Mouse (Mus musculus): Measurements from ENCODE around the gene Lbhd1. TPM values are rescaled to one million over a fixed set of nuclear protein-coding genes. Genes with fewer than 3 reads are reported as not detected.

Gene Lbhd1
- polyA plus RNA-seq, 1 experiment from 2014 or later, result 47.2 TPM

DNA sequence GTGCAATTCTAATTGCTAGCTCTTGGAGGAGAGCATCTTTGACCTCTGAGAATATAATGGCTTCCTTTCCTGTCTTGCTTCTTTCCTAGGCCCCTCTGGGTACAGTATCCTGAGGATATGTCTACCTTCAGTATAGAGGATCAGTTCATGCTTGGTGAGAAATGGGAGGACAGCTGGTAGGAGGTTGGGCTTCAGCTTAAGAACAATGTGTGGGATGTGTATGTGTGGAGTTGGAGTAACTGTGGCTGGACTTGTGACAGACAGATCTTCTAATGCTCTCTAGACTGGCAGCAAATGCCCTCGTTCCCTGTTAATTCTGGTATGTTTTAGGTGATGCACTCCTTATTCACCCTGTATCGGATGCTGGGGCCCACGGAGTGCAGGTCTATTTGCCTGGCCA, 30.7 kb downstream of the Lbhd1 start:
- ATAC-seq (ENCODE audit: low FRiP score, low TSS enrichment) (no peak), DNase-seq (ENCODE audit: low spot score) (no peak)
- no peaks in the 10 kb centered on the region for H3K9me3 ChIP-seq (ENCODE audit: control insufficient read depth, low read length)
- H3K27me3 ChIP-seq (ENCODE audit: control insufficient read depth, insufficient read depth, low read length), result no peaks in the 10 kb centered on the region
- WGBS, result 98% methylated on average over 3 of the region's 3 CpGs
- no peak overlapping the region for H3K4me3 ChIP-seq (ENCODE audit: low read depth, low read length)
- no peak overlapping the region for H3K27ac ChIP-seq (replicated peaks)
- H3K9ac ChIP-seq (ENCODE audit: low read length), result no peak overlapping the region
- H3K4me1 ChIP-seq (replicated peaks; ENCODE audit: control insufficient read depth, insufficient read depth), result no peaks in the 10 kb centered on the region
- H3K36me3 ChIP-seq (ENCODE audit: control insufficient read depth, insufficient read depth, low read length), result peaks cover 57% of the 10 kb centered on the region
- no peak overlapping the region for H3K4me2 ChIP-seq (replicated peaks; ENCODE audit: low read depth)
- TF ChIP-seq CTCF (IDR thresholded peaks at IDR 0.05; ENCODE audit: low read depth) (no peak), EP300 (optimal IDR thresholded peaks at IDR 0.05) (no peak)

DNA sequence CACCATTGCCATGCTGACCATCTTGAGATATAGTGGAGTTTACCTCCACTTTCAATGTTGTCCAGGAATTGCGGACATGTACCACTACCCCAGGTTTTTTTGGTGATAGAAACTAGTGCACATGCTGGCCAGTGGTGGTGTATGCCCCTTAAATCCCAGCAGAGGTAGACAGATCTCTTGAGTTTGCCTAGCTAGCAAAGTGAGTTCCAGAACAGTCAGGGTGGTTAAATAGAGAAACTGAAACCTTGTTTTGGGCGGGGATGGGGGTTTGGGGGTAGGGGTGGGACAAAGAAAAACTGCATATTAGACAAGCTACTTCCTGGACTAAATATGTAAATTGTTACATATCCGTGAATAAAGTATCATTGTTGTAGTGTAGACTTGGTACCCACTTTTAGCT, 35.5 kb downstream of the Lbhd1 start:
- peaks cover 21% of the 10 kb centered on the region for H3K36me3 ChIP-seq (ENCODE audit: control insufficient read depth, insufficient read depth, low read length)
- H3K9ac ChIP-seq (ENCODE audit: low read length), result no peak overlapping the region
- H3K27me3 ChIP-seq (ENCODE audit: control insufficient read depth, insufficient read depth, low read length), result no peaks in the 10 kb centered on the region
- no peaks in the 10 kb centered on the region for H3K9me3 ChIP-seq (ENCODE audit: control insufficient read depth, low read length)
- 90% methylated on average over 3 of the region's 3 CpGs for WGBS
- no peak overlapping the region for H3K27ac ChIP-seq (replicated peaks)
- ATAC-seq (ENCODE audit: low FRiP score, low TSS enrichment), result no peak
- DNase-seq (ENCODE audit: low spot score), result no peak
- no peak overlapping the region for H3K4me2 ChIP-seq (replicated peaks; ENCODE audit: low read depth)
- H3K4me1 ChIP-seq (replicated peaks; ENCODE audit: control insufficient read depth, insufficient read depth), result no peaks in the 10 kb centered on the region; the same call in 1 of the 2 replicates
- TF ChIP-seq EP300 (optimal IDR thresholded peaks at IDR 0.05), result no peak
- H3K4me3 ChIP-seq (ENCODE audit: low read depth, low read length), result no peak overlapping the region

DNA sequence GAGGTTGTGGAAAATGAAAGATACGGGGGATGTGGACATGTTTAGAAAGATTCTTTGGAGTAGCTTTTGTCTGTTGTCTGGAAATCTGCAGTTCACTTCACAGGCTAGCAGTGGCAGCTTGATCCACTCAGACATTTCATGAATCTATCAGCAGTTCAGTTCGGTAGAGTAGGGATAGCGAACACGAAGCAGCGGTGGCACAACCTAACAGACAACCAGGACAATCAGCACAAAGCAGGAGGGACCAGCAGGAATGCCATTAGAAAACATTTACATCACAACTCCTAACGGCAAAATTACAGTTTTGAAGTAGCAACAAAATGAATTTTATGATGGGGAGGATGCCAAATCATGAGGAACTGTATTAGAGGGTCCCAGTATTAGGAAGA, 36.1 kb downstream of the Lbhd1 start:
- DNase-seq (ENCODE audit: low spot score) (no peak), ATAC-seq (ENCODE audit: low FRiP score, low TSS enrichment) (no peak)
- Histone ChIP-seq H3K27ac (replicated peaks) (peak overlapping the region; percentile 96), H3K27me3 (ENCODE audit: control insufficient read depth, insufficient read depth, low read length) (no peaks in the 10 kb centered on the region), H3K9me3 (ENCODE audit: control insufficient read depth, low read length) (no peaks in the 10 kb centered on the region), H3K36me3 (ENCODE audit: control insufficient read depth, insufficient read depth, low read length) (peaks cover 14% of the 10 kb centered on the region), H3K4me3 (ENCODE audit: low read depth, low read length) (peak overlapping the region; percentile 81), H3K9ac (ENCODE audit: low read length) (peak overlapping the region; percentile 79; the same call in 1 of the 2 replicates), H3K4me2 (replicated peaks; ENCODE audit: low read depth) (peak overlapping the region; percentile 62), H3K4me1 (replicated peaks; ENCODE audit: control insufficient read depth, insufficient read depth) (no peaks in the 10 kb centered on the region; the same call in 1 of the 2 replicates)
- TF ChIP-seq EP300 (optimal IDR thresholded peaks at IDR 0.05) (no peak), CTCF (IDR thresholded peaks at IDR 0.05; ENCODE audit: low read depth) (no peak)
- 62% methylated on average over 6 of the region's 6 CpGs for WGBS

DNA sequence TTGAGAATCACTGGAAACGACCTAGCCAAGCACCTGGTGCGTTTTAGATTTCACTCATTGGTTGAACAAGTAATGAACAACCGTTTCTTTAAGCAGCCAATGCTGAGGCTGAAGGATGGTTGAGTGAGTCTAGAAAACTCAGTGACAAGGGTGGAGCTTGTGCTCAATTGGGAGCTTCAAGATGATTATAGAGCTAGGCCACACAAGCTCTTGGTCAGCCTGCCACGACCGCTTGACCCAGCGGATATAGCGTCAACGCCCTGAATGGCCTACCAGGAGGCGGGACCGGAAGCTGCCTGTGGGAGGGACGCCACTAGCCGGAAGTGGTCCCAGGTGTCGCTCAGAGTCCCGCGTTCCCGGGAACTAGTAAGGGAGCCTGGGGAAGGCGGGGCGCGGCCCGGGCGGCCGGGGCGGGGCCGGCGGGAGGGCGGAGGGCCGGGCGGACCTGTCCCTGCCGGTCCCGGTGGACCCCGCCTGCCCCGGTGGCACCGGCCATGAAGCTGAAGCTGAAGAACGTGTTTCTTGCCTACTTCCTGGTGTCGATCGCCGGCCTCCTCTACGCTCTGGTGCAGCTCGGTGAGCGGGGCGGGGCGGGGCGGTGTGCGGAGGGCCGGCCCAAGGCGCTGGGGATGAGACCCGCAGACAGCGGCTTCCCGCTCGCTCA, 36.7 kb downstream of the Lbhd1 start, which contains the start of gene B3gat3:
B3gat3 (plus strand) TSS at position 302 of the 664 bp plus-strand sequence.
- Histone ChIP-seq H3K9me3 (ENCODE audit: control insufficient read depth, low read length) (no peaks in the 10 kb centered on the region), H3K4me1 (replicated peaks; ENCODE audit: control insufficient read depth, insufficient read depth) (no peaks in the 10 kb centered on the region; the same call in 1 of the 2 replicates), H3K4me2 (replicated peaks; ENCODE audit: low read depth) (peak within 1 kb of the TSS; percentile 62), H3K27me3 (ENCODE audit: control insufficient read depth, insufficient read depth, low read length) (no peaks in the 10 kb centered on the region), H3K4me3 (ENCODE audit: low read depth, low read length) (peak within 1 kb of the TSS; percentile 81), H3K9ac (ENCODE audit: low read length) (peak within 1 kb of the TSS; percentile 79), H3K36me3 (ENCODE audit: control insufficient read depth, insufficient read depth, low read length) (peaks cover 12% of the 10 kb centered on the region), H3K27ac (replicated peaks) (peak within 1 kb of the TSS; percentile 96)
- no peak for TF ChIP-seq EP300 (optimal IDR thresholded peaks at IDR 0.05)
- peak; percentile 98 for ATAC-seq (ENCODE audit: low FRiP score, low TSS enrichment)
- WGBS, result 1% methylated on average over 45 of the region's 50 CpGs
- DNase-seq (ENCODE audit: low spot score), result peak; percentile 95

DNA sequence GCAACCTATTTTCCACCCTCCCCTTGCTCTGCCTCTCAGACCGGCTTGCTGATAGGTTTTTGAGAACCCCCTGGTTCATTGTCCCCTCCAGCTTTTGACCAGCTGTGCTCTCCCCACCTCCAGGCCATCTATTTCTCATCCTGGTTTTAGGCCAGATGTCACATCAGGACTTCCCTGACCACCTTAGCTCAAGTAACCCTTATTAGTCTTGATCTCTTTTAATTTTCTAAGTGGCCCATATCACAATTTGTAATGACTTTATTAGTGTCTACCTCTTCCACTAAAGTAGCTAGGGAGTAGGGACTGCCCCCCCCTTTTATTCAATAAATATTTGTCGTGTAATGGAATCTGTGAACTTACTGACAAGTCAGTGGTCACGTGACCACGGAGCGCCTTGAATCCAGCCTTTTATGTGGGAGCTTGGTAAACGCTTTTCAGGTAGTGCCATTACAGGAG, 37.3 kb downstream of the Lbhd1 start:
- Histone ChIP-seq H3K4me3 (ENCODE audit: low read depth, low read length) (peak overlapping the region; percentile 81), H3K4me1 (replicated peaks; ENCODE audit: control insufficient read depth, insufficient read depth) (no peaks in the 10 kb centered on the region; the same call in 1 of the 2 replicates), H3K27ac (replicated peaks) (peak overlapping the region; percentile 96), H3K4me2 (replicated peaks; ENCODE audit: low read depth) (peak overlapping the region; percentile 62), H3K9ac (ENCODE audit: low read length) (peak overlapping the region; percentile 79), H3K36me3 (ENCODE audit: control insufficient read depth, insufficient read depth, low read length) (peaks cover 7% of the 10 kb centered on the region), H3K27me3 (ENCODE audit: control insufficient read depth, insufficient read depth, low read length) (no peaks in the 10 kb centered on the region), H3K9me3 (ENCODE audit: control insufficient read depth, low read length) (no peaks in the 10 kb centered on the region)
- WGBS, result 0% methylated on average over 6 of the region's 6 CpGs
- TF ChIP-seq EP300 (optimal IDR thresholded peaks at IDR 0.05) (no peak), CTCF (IDR thresholded peaks at IDR 0.05; ENCODE audit: low read depth) (no peak)
- ATAC-seq (ENCODE audit: low FRiP score, low TSS enrichment), result peak; percentile 22; the same call in 1 of the 2 replicates
- DNase-seq (ENCODE audit: low spot score), result peak; percentile 65

DNA sequence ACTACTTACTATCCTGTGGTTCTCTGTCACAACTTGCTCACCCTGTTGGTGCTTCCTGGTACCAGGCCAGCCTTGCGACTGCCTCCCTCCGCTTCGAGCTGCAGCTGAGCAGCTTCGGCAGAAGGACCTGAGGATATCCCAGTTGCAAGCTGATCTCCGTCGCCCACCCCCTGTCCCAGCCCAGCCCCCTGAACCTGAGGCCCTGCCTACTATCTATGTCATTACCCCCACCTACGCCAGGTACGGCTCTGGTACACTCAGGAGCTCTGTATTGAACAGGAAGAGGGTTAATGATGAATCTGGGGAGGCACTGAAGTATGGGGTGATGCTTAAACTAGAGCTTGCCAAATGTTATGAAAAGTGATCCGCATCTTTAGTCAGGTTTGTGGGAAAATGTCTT, 38.2 kb downstream of the Lbhd1 start:
- peak overlapping the region; percentile 81; the same call in 1 of the 2 replicates for H3K4me3 ChIP-seq (ENCODE audit: low read depth, low read length)
- ATAC-seq (ENCODE audit: low FRiP score, low TSS enrichment) (no peak), DNase-seq (ENCODE audit: low spot score) (no peak)
- H3K9me3 ChIP-seq (ENCODE audit: control insufficient read depth, low read length), result no peaks in the 10 kb centered on the region
- peaks cover 6% of the 10 kb centered on the region; the same call in 1 of the 2 replicates for H3K36me3 ChIP-seq (ENCODE audit: control insufficient read depth, insufficient read depth, low read length)
- H3K9ac ChIP-seq (ENCODE audit: low read length), result no peak overlapping the region
- H3K4me2 ChIP-seq (replicated peaks; ENCODE audit: low read depth), result peak overlapping the region; percentile 62; the same call in 1 of the 2 replicates
- no peaks in the 10 kb centered on the region; the same call in 1 of the 2 replicates for H3K4me1 ChIP-seq (replicated peaks; ENCODE audit: control insufficient read depth, insufficient read depth)
- WGBS, result 57% methylated on average over 9 of the region's 9 CpGs
- TF ChIP-seq CTCF (IDR thresholded peaks at IDR 0.05; ENCODE audit: low read depth) (no peak), EP300 (optimal IDR thresholded peaks at IDR 0.05) (no peak)
- H3K27ac ChIP-seq (replicated peaks), result peak overlapping the region; percentile 40; the same call in 1 of the 2 replicates
- H3K27me3 ChIP-seq (ENCODE audit: control insufficient read depth, insufficient read depth, low read length), result no peaks in the 10 kb centered on the region
